Mouse (Mus musculus) hindbrain, postnatal 0 days (tissue): ENCODE measurements around the gene Ubash3b. TPM values are rescaled to one million over a fixed set of nuclear protein-coding genes. Genes with fewer than 3 reads are reported as not detected.

ENCODE experiments used
- ATAC-seq: fragments of 200-750 bp; cut with Nextera tagmentation; 2 replicates; pipeline ENCODE4 v1.8.0; 2017; ENCODE audit warnings: mild to moderate bottlenecking, moderate TSS enrichment, moderate library complexity
- DNase-seq: peaks from one replicate; pipeline ENCODE4 v3.0.0-alpha.2; 2015; ENCODE audit warnings: low spot score
- H3K27ac ChIP-seq: fragments of 300-500 bp; sonication (generic); 2 replicates; pipeline ENCODE4 v1.5.1; 2014; ENCODE audit warnings: mild to moderate bottlenecking
- H3K27me3 ChIP-seq: fragments of 300-500 bp; sonication (generic); 2 replicates; pipeline ENCODE4 v1.6.1; 2014; ENCODE audit warnings: low read length, mixed read lengths; ENCODE audit not compliant: insufficient read depth
- H3K36me3 ChIP-seq: fragments of 300-500 bp; sonication (generic); 2 replicates; pipeline ENCODE4 v1.6.1; 2014; ENCODE audit warnings: low read length, mixed read lengths; ENCODE audit not compliant: insufficient read depth
- H3K4me1 ChIP-seq: fragments of 300-500 bp; sonication (generic); 2 replicates; pipeline ENCODE4 v1.6.1; 2014; ENCODE audit warnings: antibody characterized with exemption, low read length, mixed read lengths; ENCODE audit not compliant: insufficient read depth
- H3K4me2 ChIP-seq: fragments of 300-500 bp; sonication (generic); 2 replicates; pipeline ENCODE4 v1.6.1; 2014; ENCODE audit warnings: low read depth, mild to moderate bottlenecking, low read length, moderate library complexity, mixed read lengths
- H3K4me3 ChIP-seq: fragments of 300-500 bp; sonication (generic); 2 replicates; pipeline ENCODE4 v1.5.1; 2014; ENCODE audit warnings: low read length
- H3K9ac ChIP-seq: fragments of 300-500 bp; sonication (generic); replicated peaks from 2 replicates; pipeline ENCODE4 v1.6.1; 2014; ENCODE audit warnings: mild to moderate bottlenecking, low read length, moderate library complexity, mixed read lengths
- H3K9me3 ChIP-seq: fragments of 300-500 bp; sonication (generic); 2 replicates; pipeline ENCODE4 v1.6.1; 2016; ENCODE audit warnings: low read length, mixed read lengths
- CTCF ChIP-seq: IDR thresholded peaks from 2 replicates; pipeline ENCODE4 v1.5.1; 2016; ENCODE audit warnings: antibody characterized with exemption, control low read depth, low read depth
- WGBS: fragments of 180-500 bp; shearing (Covaris S2); extraction: QIAGEN DNeasy Blood & Tissue Kit; methylation state at CpG from one replicate; pipeline ENCODE4 v1.1.7; 2014; 5-methylcytosine and 5-hydroxymethylcytosine counted together
- polyA plus RNA-seq: library from polyadenylated mRNA; unstranded; fragments of >200 nt; fragmentation: Nextera tagmentation; extraction: Ambion mirVana; gene quantifications from 2 replicates; pipeline ENCODE4 v1.2.1, GENCODE M21; 2015
- total RNA-seq: library from RNA; depleted of rRNA; stranded (reverse); fragments of >200 nt; gene quantifications from 2 replicates; pipeline ENCODE4 v1.2.3, GENCODE M21; 2014

The Ubash3b gene
- total and polyA plus RNA-seq, 2 experiments from 2014 or later: 28.6 to 41.3 TPM

DNA sequence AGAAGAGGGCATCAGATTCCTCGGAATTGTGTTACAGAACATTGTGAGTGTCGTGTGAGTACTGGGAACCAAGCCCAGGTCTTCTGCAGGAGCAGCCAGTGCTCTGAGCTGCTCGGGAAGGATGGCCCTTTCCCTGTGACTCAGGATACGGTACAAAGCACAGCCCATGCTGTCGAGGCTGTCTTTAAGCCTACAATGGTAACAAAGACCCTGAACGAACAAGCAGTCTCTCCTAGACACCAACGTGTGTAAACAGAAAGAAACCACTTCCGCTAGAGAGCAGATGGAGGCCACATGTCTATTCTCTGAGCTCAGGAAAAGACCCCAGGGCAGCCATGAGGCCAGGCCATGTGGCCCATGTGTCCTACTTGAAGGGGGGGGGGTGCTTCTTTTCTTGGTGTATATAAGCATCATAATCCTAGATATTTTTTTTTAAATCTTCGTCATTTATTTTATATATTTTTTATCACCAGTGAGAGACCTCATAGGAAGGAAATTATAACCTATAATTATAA is 123.3 kb downstream of the Ubash3b start:
- H3K4me1 ChIP-seq: no peaks in the 10 kb centered on the region
- peaks cover under 1% of the 10 kb centered on the region; the same call in 1 of the 2 replicates for H3K36me3 ChIP-seq
- H3K27ac ChIP-seq: no peak overlapping the region
- H3K27me3 ChIP-seq: no peaks in the 10 kb centered on the region
- DNase-seq: no peak
- no peak for ATAC-seq
- no peak overlapping the region for H3K9ac ChIP-seq
- no peaks in the 10 kb centered on the region for H3K9me3 ChIP-seq
- H3K4me3 ChIP-seq: no peak overlapping the region
- WGBS: 62% methylated on average over 9 of the region's 9 CpGs
- TF ChIP-seq CTCF: no peak
- H3K4me2 ChIP-seq: no peak overlapping the region

DNA sequence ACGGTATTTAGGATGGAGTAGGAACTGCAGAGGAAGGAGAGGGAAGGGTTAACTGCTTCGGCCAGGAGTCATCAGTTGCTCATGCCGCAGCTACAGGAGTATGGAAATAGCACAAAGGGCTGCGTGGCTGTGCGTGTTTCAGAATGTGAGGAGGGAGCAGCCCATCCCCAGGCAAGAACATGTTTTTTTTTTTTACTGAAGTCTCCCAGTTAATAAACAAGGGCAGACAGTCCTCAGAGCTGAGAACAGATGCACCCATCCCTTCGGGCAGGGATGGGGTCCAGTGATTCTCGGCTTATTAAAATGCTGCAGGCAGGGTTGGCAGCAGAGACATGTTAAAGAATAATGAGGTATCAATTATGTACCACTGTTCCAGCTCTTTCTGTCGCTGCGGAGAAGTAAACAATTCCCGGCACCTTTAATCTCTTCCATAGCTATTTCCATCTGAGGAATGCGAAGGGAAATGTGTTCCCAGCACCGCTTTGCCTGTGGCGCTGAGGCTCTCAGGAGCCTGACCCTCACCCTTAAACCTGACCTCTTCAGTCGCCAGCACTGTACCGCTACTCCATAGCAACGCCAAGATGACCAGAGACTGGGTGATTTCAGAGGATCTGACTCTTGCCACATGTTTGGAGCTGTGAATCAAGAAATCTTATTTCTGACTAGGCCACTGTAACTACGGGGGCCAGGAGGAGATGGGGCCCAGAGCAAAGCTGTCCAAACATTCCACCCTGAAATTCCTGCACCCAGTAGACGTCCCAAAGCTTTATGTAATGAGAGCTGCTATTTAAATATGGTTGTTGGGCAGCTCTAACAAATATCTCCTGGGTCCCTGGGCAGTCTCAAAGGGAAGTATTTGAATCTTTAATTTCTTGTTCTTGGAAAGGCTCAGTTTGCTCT is 129.7 kb downstream of the Ubash3b start:
- Histone ChIP-seq H3K9me3 (no peaks in the 10 kb centered on the region), H3K4me1 (peaks cover 12% of the 10 kb centered on the region; the same call in 1 of the 2 replicates), H3K4me3 (no peak overlapping the region), H3K27ac (peak overlapping the region; percentile 59), H3K4me2 (peak overlapping the region; percentile 11; the same call in 1 of the 2 replicates), H3K9ac (no peak overlapping the region), H3K27me3 (no peaks in the 10 kb centered on the region), H3K36me3 (no peaks in the 10 kb centered on the region)
- no peak for TF ChIP-seq CTCF
- ATAC-seq (peak; percentile 39), DNase-seq (peak; percentile 61)
- WGBS: 25% methylated on average over 18 of the region's 18 CpGs

DNA sequence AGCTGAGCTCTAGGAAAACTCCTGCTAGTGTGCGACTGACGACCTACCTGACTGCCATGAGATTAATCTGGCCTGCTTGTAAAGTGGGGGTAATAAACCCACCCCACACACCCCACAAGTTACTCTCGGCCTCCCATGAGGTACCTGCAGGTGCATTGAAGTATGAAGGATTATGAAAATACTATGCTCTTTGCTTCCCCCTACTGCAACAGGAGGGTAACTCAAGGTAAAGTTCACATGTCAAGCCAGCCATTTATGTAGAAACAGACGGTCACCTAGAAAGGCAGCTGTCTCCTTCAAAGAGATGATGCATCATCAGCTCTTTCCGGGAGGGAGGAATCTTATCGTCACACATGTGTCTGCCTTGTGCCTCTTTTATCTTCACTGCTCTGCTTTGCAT is 131.7 kb downstream of the Ubash3b start:
- WGBS: 79% methylated on average over 6 of the region's 6 CpGs
- TF ChIP-seq CTCF: peak; percentile 51

DNA sequence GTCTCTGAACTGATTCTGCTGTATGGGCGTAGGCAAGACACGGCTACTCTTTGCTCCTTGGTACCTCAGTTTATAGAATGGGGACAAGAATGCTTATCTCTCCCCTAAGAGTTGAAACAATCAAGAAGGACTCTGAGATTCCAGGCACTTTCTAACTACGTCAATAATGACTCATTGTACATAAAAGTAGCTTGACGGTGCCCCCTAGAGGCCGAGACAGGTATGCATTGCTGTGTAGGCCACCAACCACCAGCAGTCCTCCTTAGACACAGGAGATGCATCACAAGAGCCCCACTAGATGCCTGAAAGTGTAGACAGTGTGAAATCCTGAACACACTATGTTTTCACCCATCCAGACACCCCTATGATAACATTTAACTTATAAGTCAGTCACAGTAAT is 133.0 kb downstream of the Ubash3b start:
- H3K4me1 ChIP-seq: peaks cover 12% of the 10 kb centered on the region; the same call in 1 of the 2 replicates
- H3K9ac ChIP-seq: no peak overlapping the region
- no peak overlapping the region for H3K4me3 ChIP-seq
- H3K4me2 ChIP-seq: no peak overlapping the region
- no peaks in the 10 kb centered on the region for H3K27me3 ChIP-seq
- peak; percentile 79 for TF ChIP-seq CTCF
- H3K36me3 ChIP-seq: peaks cover 17% of the 10 kb centered on the region; the same call in 1 of the 2 replicates
- ATAC-seq: peak; percentile 50; the same call in 1 of the 2 replicates
- H3K9me3 ChIP-seq: no peaks in the 10 kb centered on the region
- H3K27ac ChIP-seq: no peak overlapping the region
- 48% methylated on average over 5 of the region's 5 CpGs for WGBS
- peak; percentile 80 for DNase-seq

More for the DNA sequence above, 131.7 kb downstream of the Ubash3b start:
- Histone ChIP-seq H3K4me3 (no peak overlapping the region), H3K9me3 (no peaks in the 10 kb centered on the region), H3K9ac (no peak overlapping the region), H3K27ac (no peak overlapping the region), H3K4me2 (no peak overlapping the region), H3K36me3 (peaks cover 6% of the 10 kb centered on the region; the same call in 1 of the 2 replicates), H3K4me1 (peaks cover 12% of the 10 kb centered on the region; the same call in 1 of the 2 replicates), H3K27me3 (no peaks in the 10 kb centered on the region)
- DNase-seq (peak; percentile 48), ATAC-seq (no peak)

GRCm38 (mm10) chr9:41021690-41022089 is 139.8 kb downstream of the Ubash3b start:
- no peak for DNase-seq
- H3K4me3 ChIP-seq: no peak overlapping the region
- H3K4me1 ChIP-seq: no peaks in the 10 kb centered on the region
- H3K27ac ChIP-seq: no peak overlapping the region
- H3K27me3 ChIP-seq: no peaks in the 10 kb centered on the region
- 77% methylated on average over 3 of the region's 3 CpGs for WGBS
- no peak for TF ChIP-seq CTCF
- peaks cover 35% of the 10 kb centered on the region; the same call in 1 of the 2 replicates for H3K36me3 ChIP-seq
- no peaks in the 10 kb centered on the region for H3K9me3 ChIP-seq
- H3K4me2 ChIP-seq: no peak overlapping the region
- H3K9ac ChIP-seq: no peak overlapping the region
- ATAC-seq: no peak

GRCm38 (mm10) chr9:41020486-41020885 is 141.0 kb downstream of the Ubash3b start:
- H3K36me3 ChIP-seq: peaks cover 38% of the 10 kb centered on the region; the same call in 1 of the 2 replicates
- TF ChIP-seq CTCF: no peak
- H3K9me3 ChIP-seq: no peaks in the 10 kb centered on the region
- no peak overlapping the region for H3K4me2 ChIP-seq
- H3K27me3 ChIP-seq: no peaks in the 10 kb centered on the region
- no peak overlapping the region for H3K27ac ChIP-seq
- DNase-seq: no peak
- no peak for ATAC-seq
- H3K4me1 ChIP-seq: no peaks in the 10 kb centered on the region
- H3K4me3 ChIP-seq: no peak overlapping the region
- WGBS: 84% methylated on average over 3 of the region's 3 CpGs
- H3K9ac ChIP-seq: no peak overlapping the region
